Mouse (Mus musculus) CH12.LX (cell line): ENCODE measurements at regions not wholly inside any gene's neighbourhood (a gene's known extent, or its start where the extent isn't known, plus 50 kb on each side); places are given as distances from the start of the nearest gene placed in this dataset.

ENCODE experiments used
- DNase-seq: peaks from one replicate; pipeline ENCODE4 v3.0.0-alpha.2; 2013; ENCODE audit errors: extremely low read depth
- H3K27ac ChIP-seq: 2 replicates; pipeline ENCODE4 v1.5.1; 2012; ENCODE audit warnings: low read depth, mild to moderate bottlenecking, control low read depth, moderate library complexity; ENCODE audit not compliant: insufficient read depth
- H3K27me3 ChIP-seq: replicated peaks from 2 replicates; pipeline ENCODE3; 2012; ENCODE audit warnings: inconsistent platforms
- H3K36me3 ChIP-seq, 2 experiments: replicated peaks in 1 of 2; 2 replicates each; pipeline versions ENCODE3 to v1.6.1; 2012; ENCODE audit warnings: inconsistent platforms in 1 of 2, low read length in 1 of 2, mild to moderate bottlenecking in 1 of 2, mixed read lengths in 1 of 2, moderate library complexity in 1 of 2; ENCODE audit not compliant: control insufficient read depth in 1 of 2, insufficient read depth in 1 of 2
- H3K4me1 ChIP-seq, 2 experiments: 2 replicates each; pipeline ENCODE4 v1.6.1; 2012; ENCODE audit warnings: inconsistent platforms in 1 of 2, moderate library complexity in 1 of 2; ENCODE audit not compliant: insufficient read depth in 2 of 2, control insufficient read depth in 1 of 2
- H3K4me2 ChIP-seq: 2 replicates; pipeline ENCODE4 v1.6.1; 2012; ENCODE audit warnings: low read depth, mild to moderate bottlenecking, control low read depth; ENCODE audit not compliant: poor library complexity, insufficient read depth, severe bottlenecking
- H3K4me3 ChIP-seq, 3 experiments: fragments of 150-350 bp in 1 of 3; sonication (generic) in 1 of 3; replicated peaks in 1 of 3; 2 replicates each; pipeline versions ENCODE3 to v1.5.1; 2011 to 2012; ENCODE audit warnings: low read depth in 2 of 3, low read length in 2 of 3, mild to moderate bottlenecking in 2 of 3, moderate library complexity in 2 of 3, control low read depth in 1 of 3, improper control_type of control experiment in 1 of 3, inconsistent platforms in 1 of 3, mixed read lengths in 1 of 3; ENCODE audit not compliant: poor library complexity in 1 of 3
- H3K79me2 ChIP-seq: replicated peaks from 2 replicates; pipeline ENCODE4 v1.6.1; 2012; ENCODE audit warnings: mild to moderate bottlenecking, moderate library complexity; ENCODE audit not compliant: control insufficient read depth, poor library complexity, insufficient read depth, severe bottlenecking; ENCODE audit errors: extremely low read depth
- H3K9ac ChIP-seq: 2 replicates; pipeline ENCODE4 v1.6.1; 2012; ENCODE audit warnings: low read depth, mild to moderate bottlenecking, control low read depth, moderate library complexity; ENCODE audit not compliant: insufficient read depth
- H3K9me3 ChIP-seq: replicated peaks from 2 replicates; pipeline ENCODE3; 2012; ENCODE audit warnings: low read length, inconsistent platforms, mixed read lengths
- CHD1 ChIP-seq: IDR thresholded peaks from 2 replicates; pipeline ENCODE4 v1.6.1; 2012; ENCODE audit warnings: low read depth, low read length, improper control_type of control experiment, inconsistent platforms
- CHD2 ChIP-seq: IDR thresholded peaks from 2 replicates; pipeline ENCODE4 v1.6.1; 2011; ENCODE audit warnings: low read length, improper control_type of control experiment
- EP300 ChIP-seq: IDR thresholded peaks from 2 replicates; pipeline ENCODE4 v1.6.1; 2011; ENCODE audit warnings: low read length, improper control_type of control experiment
- HCFC1 ChIP-seq: IDR thresholded peaks from 2 replicates; pipeline ENCODE4 v1.6.1; 2012; ENCODE audit warnings: low read depth, mild to moderate bottlenecking, inconsistent platforms, low read length, improper control_type of control experiment
- IRF4 ChIP-seq: IDR thresholded peaks from 2 replicates; pipeline ENCODE4 v1.6.1; 2014; ENCODE audit warnings: low read depth, mild to moderate bottlenecking, inconsistent platforms, low read length, improper control_type of control experiment
- JUN ChIP-seq: IDR thresholded peaks from 2 replicates; pipeline ENCODE4 v1.6.1; 2011; ENCODE audit warnings: low read depth, mild to moderate bottlenecking, low read length, improper control_type of control experiment, moderate library complexity; ENCODE audit not compliant: insufficient read depth
- JUND ChIP-seq: conservative IDR thresholded peaks from 2 replicates; pipeline ENCODE4 v1.6.1; 2011; ENCODE audit warnings: low read depth, low read length, improper control_type of control experiment
- KAT2A ChIP-seq: IDR thresholded peaks from 2 replicates; pipeline ENCODE4 v1.6.1; 2012; ENCODE audit warnings: low read length, improper control_type of control experiment, inconsistent platforms; ENCODE audit not compliant: insufficient replicate concordance
- MAX ChIP-seq: IDR thresholded peaks from 2 replicates; pipeline ENCODE4 v1.6.1; 2011; ENCODE audit warnings: low read length, improper control_type of control experiment
- MAZ ChIP-seq: IDR thresholded peaks from 2 replicates; pipeline ENCODE4 v1.6.1; 2012; ENCODE audit warnings: low read depth, mild to moderate bottlenecking, inconsistent platforms, low read length, improper control_type of control experiment, moderate library complexity
- MEF2A ChIP-seq: IDR thresholded peaks from 2 replicates; pipeline ENCODE4 v1.6.1; 2014; ENCODE audit warnings: low read depth, mild to moderate bottlenecking, inconsistent platforms, low read length, improper control_type of control experiment, borderline replicate concordance
- MYC ChIP-seq: IDR thresholded peaks from 2 replicates; pipeline ENCODE4 v1.6.1; 2011; ENCODE audit warnings: low read depth, mild to moderate bottlenecking, improper control_type of control experiment, low read length
- NELFE ChIP-seq: IDR thresholded peaks from 2 replicates; pipeline ENCODE4 v1.6.1; 2011; ENCODE audit warnings: low read depth, low read length, improper control_type of control experiment
- NRF1 ChIP-seq: IDR thresholded peaks from 2 replicates; pipeline ENCODE4 v1.6.1; 2014; ENCODE audit warnings: low read depth, mild to moderate bottlenecking, inconsistent platforms, low read length, improper control_type of control experiment, moderate library complexity
- PAX5 ChIP-seq: IDR thresholded peaks from 2 replicates; pipeline ENCODE4 v1.6.1; 2012; ENCODE audit warnings: low read length, inconsistent platforms, mixed read lengths
- POLR2AphosphoS2 ChIP-seq: IDR thresholded peaks from 2 replicates; pipeline ENCODE4 v1.6.1; 2011; ENCODE audit warnings: low read depth, low read length, improper control_type of control experiment
- RAD21 ChIP-seq: IDR thresholded peaks from 2 replicates; pipeline ENCODE4 v1.6.1; 2011; ENCODE audit warnings: low read depth, mild to moderate bottlenecking, low read length, improper control_type of control experiment, moderate library complexity
- RCOR1 ChIP-seq: conservative IDR thresholded peaks from 2 replicates; pipeline ENCODE4 v1.6.1; 2012; ENCODE audit warnings: low read depth, mild to moderate bottlenecking, inconsistent platforms, low read length, improper control_type of control experiment
- SIN3A ChIP-seq: IDR thresholded peaks from 2 replicates; pipeline ENCODE4 v1.6.1; 2012; ENCODE audit warnings: low read length, improper control_type of control experiment, inconsistent platforms
- SMC3 ChIP-seq: IDR thresholded peaks from 2 replicates; pipeline ENCODE4 v1.6.1; 2011; ENCODE audit warnings: low read depth, low read length, improper control_type of control experiment
- TBP ChIP-seq: conservative IDR thresholded peaks from 2 replicates; pipeline ENCODE4 v1.6.1; 2011; ENCODE audit warnings: low read depth, low read length, improper control_type of control experiment
- TCF12 ChIP-seq: IDR thresholded peaks from 2 replicates; pipeline ENCODE4 v1.6.1; 2014; ENCODE audit warnings: low read depth, mild to moderate bottlenecking, inconsistent platforms, low read length, improper control_type of control experiment
- UBTF ChIP-seq: IDR thresholded peaks from 2 replicates; pipeline ENCODE4 v1.6.1; 2012; ENCODE audit warnings: low read depth, mild to moderate bottlenecking, inconsistent platforms, low read length, improper control_type of control experiment, moderate library complexity
- USF1 ChIP-seq: IDR thresholded peaks from 2 replicates; pipeline ENCODE4 v1.6.1; 2014; ENCODE audit warnings: low read depth, mild to moderate bottlenecking, inconsistent platforms, low read length, improper control_type of control experiment
- USF2 ChIP-seq: conservative IDR thresholded peaks from 2 replicates; pipeline ENCODE4 v1.6.1; 2011; ENCODE audit warnings: low read depth, low read length, improper control_type of control experiment
- ZKSCAN1 ChIP-seq: IDR thresholded peaks from 2 replicates; pipeline ENCODE4 v1.6.1; 2012; ENCODE audit warnings: low read depth, inconsistent platforms, low read length, improper control_type of control experiment, borderline replicate concordance
- ZNF384 ChIP-seq: IDR thresholded peaks from 2 replicates; pipeline ENCODE4 v1.6.1; 2012; ENCODE audit warnings: low read depth, low read length, improper control_type of control experiment, inconsistent platforms
- dilution Hi-C: fragments of 300-500 bp; cut with MboI; formaldehyde crosslinking; loops from 2 replicates; pipeline ENCODE4 v1.14.3; 2020; ENCODE audit warnings: low sequenced_read_pairs; ENCODE audit not compliant: extremely low pct_unique_long_range_greater_than_20kb, extremely low pct_ligation_motif_present
- in situ Hi-C: fragments of 300-500 bp; cut with MboI; formaldehyde crosslinking; loops from 3 replicates; pipeline ENCODE4 v1.14.3; 2019; ENCODE audit warnings: low sequenced_read_pairs, low pct_ligation_motif_present, low pct_unique_long_range_greater_than_20kb, mixed read lengths

DNA sequence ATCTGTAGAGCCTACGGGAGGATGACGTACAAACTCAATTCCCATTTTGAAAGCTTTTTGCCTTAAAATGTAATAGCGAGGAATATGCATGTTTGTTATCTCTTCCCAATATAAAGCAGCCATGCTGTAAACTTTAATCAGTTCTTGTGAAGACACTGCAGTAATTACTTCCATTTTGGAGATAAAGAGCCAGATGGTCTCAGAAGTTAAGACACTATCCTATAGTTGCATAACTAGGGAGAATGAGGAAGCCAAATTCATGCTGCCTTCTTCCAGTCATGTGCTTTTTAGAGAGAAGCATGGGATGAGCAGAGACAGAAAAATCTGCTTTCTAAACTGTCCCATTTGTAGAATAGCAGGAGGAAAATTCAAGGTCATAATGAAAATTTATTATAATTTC lies 504.0 kb downstream of the Nuf2 start:
- Histone ChIP-seq H3K79me2 (no peaks in the 10 kb centered on the region), H3K36me3 (no peaks in the 10 kb centered on the region), H3K4me3 (no peak overlapping the region), H3K4me1 (no peaks in the 10 kb centered on the region), H3K27ac (no peak overlapping the region), H3K9ac (no peak overlapping the region), H3K4me2 (no peak overlapping the region), H3K9me3 (peaks cover 37% of the 10 kb centered on the region), H3K27me3 (no peaks in the 10 kb centered on the region)
- no peak for DNase-seq
- dilution Hi-C loops, result no loop called here
- in situ Hi-C loops, result no loop called here
- TF ChIP-seq HCFC1, result no peak
- TF ChIP-seq PAX5, result no peak
- no peak for TF ChIP-seq MAZ
- no peak for TF ChIP-seq NRF1
- TF ChIP-seq SIN3A, result no peak
- no peak for TF ChIP-seq USF2
- TF ChIP-seq USF1, result no peak
- TF ChIP-seq RAD21, result no peak
- TF ChIP-seq MAX, result no peak
- no peak for TF ChIP-seq JUN
- TF ChIP-seq MEF2A, result no peak
- TF ChIP-seq TBP, result no peak
- no peak for TF ChIP-seq NELFE
- no peak for TF ChIP-seq POLR2AphosphoS2
- no peak for TF ChIP-seq CHD2
- no peak for TF ChIP-seq ZKSCAN1
- no peak for TF ChIP-seq UBTF
- no peak for TF ChIP-seq MYC

DNA sequence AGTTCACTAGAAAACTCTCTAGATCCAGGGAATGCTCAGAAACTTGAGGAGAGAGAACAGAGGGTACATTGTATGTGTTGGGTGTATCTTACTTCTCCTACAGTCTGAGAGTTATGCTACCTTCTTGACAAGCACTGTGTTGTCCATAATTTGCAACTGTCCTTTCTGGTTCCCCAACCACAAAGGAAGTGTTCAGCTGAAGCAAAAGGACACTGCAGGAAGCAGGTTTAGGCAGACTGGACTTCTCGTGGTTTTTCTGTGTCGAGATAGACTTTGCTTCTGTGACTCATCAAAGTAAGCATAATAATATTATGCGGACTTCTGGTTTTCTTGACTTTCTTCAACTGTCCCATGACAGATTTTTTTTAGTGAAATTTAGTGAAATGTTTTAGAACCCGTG lies 506.7 kb downstream of the Nuf2 start:
- H3K27me3 ChIP-seq, result no peaks in the 10 kb centered on the region
- dilution Hi-C loops (no loop called here), in situ Hi-C loops (no loop called here)
- no peaks in the 10 kb centered on the region for H3K4me1 ChIP-seq
- H3K79me2 ChIP-seq, result no peaks in the 10 kb centered on the region
- no peaks in the 10 kb centered on the region for H3K36me3 ChIP-seq
- DNase-seq, result no peak
- no peak overlapping the region for H3K4me3 ChIP-seq
- peaks cover 36% of the 10 kb centered on the region for H3K9me3 ChIP-seq
- H3K4me2 ChIP-seq, result no peak overlapping the region
- no peak overlapping the region for H3K27ac ChIP-seq
- no peak overlapping the region for H3K9ac ChIP-seq
- TF ChIP-seq JUND (no peak), RCOR1 (no peak), JUN (no peak), KAT2A (no peak), EP300 (no peak), POLR2AphosphoS2 (no peak), ZNF384 (no peak), CHD1 (no peak), USF2 (no peak), USF1 (no peak), PAX5 (no peak), IRF4 (no peak), NELFE (no peak), RAD21 (no peak), TCF12 (no peak), SMC3 (no peak)
